Mouse (Mus musculus) spleen, adult 2 months (tissue): ENCODE measurements around the gene Ahctf1. TPM values are rescaled to one million over a fixed set of nuclear protein-coding genes. Genes with fewer than 3 reads are reported as not detected.

Experiments used
- DNase-seq, 2 experiments: peaks; one replicate each; pipeline versions ENCODE4 v3.0.0 to v3.0.0-alpha.2; 2012 to 2021; ENCODE audit warnings: low spot score in 2 of 2, low read depth in 1 of 2
- H3K27ac ChIP-seq: fragments of 200-500 bp; 2 replicates; pipeline ENCODE4 v1.5.1; 2012; ENCODE audit warnings: low read length, inconsistent platforms; ENCODE audit not compliant: insufficient read depth
- H3K27me3 ChIP-seq: fragments of 200-500 bp; 2 replicates; pipeline ENCODE4 v1.6.1; 2012; ENCODE audit warnings: mild to moderate bottlenecking, moderate library complexity, low read length, inconsistent platforms; ENCODE audit not compliant: control insufficient read depth, insufficient read depth
- H3K36me3 ChIP-seq: fragments of 200-500 bp; 2 replicates; pipeline ENCODE4 v1.6.1; 2012; ENCODE audit warnings: mild to moderate bottlenecking, low read length, inconsistent platforms; ENCODE audit not compliant: control insufficient read depth, insufficient read depth
- H3K4me1 ChIP-seq: fragments of 200-500 bp; 2 replicates; pipeline ENCODE4 v1.6.1; 2011; ENCODE audit warnings: inconsistent platforms; ENCODE audit not compliant: control insufficient read depth, insufficient read depth, insufficient read length
- H3K4me3 ChIP-seq: fragments of 200-500 bp; 2 replicates; pipeline ENCODE4 v1.5.1; 2011; ENCODE audit warnings: mild to moderate bottlenecking, inconsistent platforms; ENCODE audit not compliant: insufficient read depth, insufficient read length; ENCODE audit errors: extremely low read depth
- CTCF ChIP-seq: fragments of 200-500 bp; IDR thresholded peaks from 2 replicates; pipeline ENCODE4 v1.5.1; 2011; ENCODE audit warnings: mild to moderate bottlenecking, inconsistent platforms; ENCODE audit not compliant: insufficient read depth, insufficient read length, insufficient replicate concordance; ENCODE audit errors: extremely low read depth
- POLR2A ChIP-seq: fragments of 200-500 bp; IDR thresholded peaks from 2 replicates; pipeline ENCODE4 v1.6.1; 2011; ENCODE audit warnings: low read depth, low read length, inconsistent platforms
- WGBS: fragments of 180-500 bp; shearing (Covaris S2); methylation state at CpG from one replicate; pipeline ENCODE4 v1.1.7; 2018; 5-methylcytosine and 5-hydroxymethylcytosine counted together
- polyA plus RNA-seq: library from polyadenylated mRNA; depleted of rRNA; stranded (reverse); fragments of >200 nt; gene quantifications from 2 replicates; pipeline ENCODE4 v1.2.3, GENCODE M21; 2012

Ahctf1 gene
- polyA plus RNA-seq, 1 experiment, result 6.4 TPM

DNA sequence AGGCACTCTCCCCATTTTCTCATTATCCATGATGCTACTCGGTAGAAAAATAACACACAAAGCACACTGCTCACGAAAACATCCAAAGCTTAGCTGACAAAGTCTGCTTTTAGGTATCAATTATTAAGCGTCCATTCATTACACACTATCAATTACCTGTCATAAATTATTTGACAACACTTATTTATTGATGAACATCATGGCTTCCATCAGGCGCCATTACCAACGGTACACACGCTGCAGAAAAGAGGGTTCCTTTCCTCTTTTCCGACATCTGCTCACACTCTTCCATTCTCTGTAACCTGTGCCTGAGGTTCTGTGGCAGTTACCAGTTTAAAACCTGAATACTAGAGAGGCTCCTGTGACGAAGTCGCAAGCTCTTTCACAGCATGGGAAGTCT is 58.3 kb downstream of the Ahctf1 start, which contains the start of gene Kif28:
TSS of gene Kif28 (minus strand) at position 101 of the 400 bp plus-strand sequence.
- TF ChIP-seq POLR2A (no peak), CTCF (no peak)
- H3K4me1 ChIP-seq, result no peaks in the 10 kb centered on the region
- H3K27me3 ChIP-seq, result no peaks in the 10 kb centered on the region
- no peak for DNase-seq
- no peak within 1 kb of the TSS for H3K4me3 ChIP-seq
- H3K36me3 ChIP-seq, result peaks cover 26% of the 10 kb centered on the region
- WGBS, result 97% methylated on average over 9 of the region's 9 CpGs
- no peak within 1 kb of the TSS for H3K27ac ChIP-seq

DNA sequence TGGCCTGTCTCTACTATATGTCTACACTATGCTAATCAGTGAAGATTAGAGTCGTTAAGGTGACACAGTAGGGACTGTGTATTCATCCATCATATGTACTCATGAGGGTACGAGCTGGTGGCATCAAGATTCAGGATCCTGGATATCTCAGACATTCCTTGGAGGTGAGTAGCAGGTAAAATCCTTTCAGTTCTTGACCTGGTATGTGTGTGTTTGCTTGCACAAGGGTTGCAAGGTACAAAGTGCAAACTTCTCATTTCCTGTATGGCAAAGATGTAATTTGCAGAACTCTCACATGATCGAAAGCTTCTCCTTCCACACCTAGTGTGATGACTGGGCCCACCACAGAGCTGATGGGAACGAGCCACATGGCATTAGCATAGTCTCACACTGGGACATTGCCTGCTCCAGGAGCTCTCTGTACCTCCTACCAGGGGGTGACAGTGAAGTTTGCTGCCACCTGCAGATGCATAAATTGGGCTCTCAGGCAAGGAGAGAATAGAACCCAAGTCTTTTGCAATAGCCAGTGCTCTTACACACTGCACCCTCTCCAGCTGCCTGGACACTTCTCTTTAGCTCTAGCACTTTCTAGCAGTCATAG is 59.8 kb downstream of the Ahctf1 start:
- TF ChIP-seq POLR2A (no peak), CTCF (no peak)
- no peak overlapping the region for H3K4me3 ChIP-seq
- no peak overlapping the region for H3K27ac ChIP-seq
- H3K36me3 ChIP-seq, result peaks cover 20% of the 10 kb centered on the region
- no peaks in the 10 kb centered on the region for H3K27me3 ChIP-seq
- 81% methylated on average over 4 of the region's 4 CpGs for WGBS
- no peaks in the 10 kb centered on the region for H3K4me1 ChIP-seq
- DNase-seq, result no peak

GRCm38 (mm10) chr1:179736483-179736882 is 67.0 kb downstream of the Ahctf1 start:
- DNase-seq, result no peak
- Histone ChIP-seq H3K4me3 (no peak overlapping the region), H3K27me3 (no peaks in the 10 kb centered on the region), H3K27ac (no peak overlapping the region), H3K36me3 (no peaks in the 10 kb centered on the region), H3K4me1 (no peaks in the 10 kb centered on the region)
- TF ChIP-seq CTCF (no peak), POLR2A (no peak)
- 87% methylated on average over 3 of the region's 3 CpGs for WGBS

DNA sequence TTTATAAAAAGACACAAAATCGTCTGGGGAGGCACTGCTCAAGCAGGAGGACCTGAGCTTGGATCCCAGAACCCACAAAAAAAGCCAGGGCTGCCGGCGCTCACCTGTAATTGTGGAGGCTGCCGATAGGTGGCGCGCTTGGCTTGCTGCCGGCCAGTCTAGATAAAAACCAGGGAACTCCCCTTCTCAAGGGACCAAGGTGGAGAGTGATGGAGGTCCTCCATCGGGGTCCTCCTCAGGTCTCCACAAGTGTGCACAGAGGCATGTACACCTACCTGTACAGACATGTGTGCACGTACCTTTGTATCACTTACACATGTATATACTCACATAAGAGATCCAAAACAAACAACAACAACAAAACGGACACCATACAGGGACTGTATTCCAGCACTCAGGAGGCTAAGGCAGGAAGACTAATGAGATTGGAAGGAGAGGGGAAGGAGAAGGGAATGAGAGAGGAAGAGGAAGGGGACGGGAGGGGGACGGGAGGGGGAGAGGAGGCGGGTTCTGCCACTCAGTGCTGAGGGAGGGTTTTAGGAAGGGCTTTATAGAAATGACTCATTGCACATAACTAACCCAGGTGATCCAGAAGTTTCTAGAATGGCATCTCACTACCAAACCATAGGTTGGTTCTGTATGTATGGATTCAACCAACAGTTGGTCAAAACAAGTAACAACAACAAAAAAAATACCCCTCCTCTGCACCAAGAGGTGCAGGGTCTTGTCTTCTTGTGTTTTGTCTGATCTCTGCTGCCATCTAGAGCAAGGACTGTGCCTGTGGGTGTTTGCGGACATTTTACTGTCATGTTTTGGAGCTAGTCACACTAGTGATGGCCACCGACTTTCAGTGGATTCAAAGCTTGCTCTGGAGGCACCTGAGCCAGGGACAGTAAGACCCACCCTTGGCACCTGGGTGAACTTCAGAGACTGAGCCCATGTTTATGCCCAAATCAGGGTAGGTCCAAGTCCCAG is 68.7 kb downstream of the Ahctf1 start:
- WGBS, result 30% methylated on average over 15 of the region's 15 CpGs
- Histone ChIP-seq H3K36me3 (no peaks in the 10 kb centered on the region), H3K27ac (no peak overlapping the region), H3K27me3 (no peaks in the 10 kb centered on the region), H3K4me1 (no peaks in the 10 kb centered on the region), H3K4me3 (no peak overlapping the region)
- DNase-seq, result peak; percentile 7 to 48
- TF ChIP-seq POLR2A, result no peak
- TF ChIP-seq CTCF, result peak; percentile 81

DNA sequence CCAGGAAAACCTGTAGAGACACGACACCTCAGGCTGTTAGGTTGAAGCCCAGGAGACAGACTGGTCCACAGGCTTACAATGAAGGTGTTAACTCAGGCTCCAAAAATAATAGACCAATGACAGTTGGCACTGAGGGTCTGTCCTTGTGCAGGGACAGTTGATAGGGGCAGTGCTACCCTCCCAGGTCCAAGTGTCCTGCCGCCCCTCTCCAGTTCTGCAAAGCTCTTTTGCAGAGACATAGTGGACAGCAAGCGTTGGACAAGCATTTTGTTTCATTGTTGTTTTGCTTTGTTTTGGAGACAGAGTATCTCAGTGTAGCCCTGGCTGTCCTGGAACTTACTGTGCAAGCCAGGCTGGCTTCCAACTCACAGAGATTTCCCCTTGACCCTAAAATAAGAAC is 72.1 kb downstream of the Ahctf1 start:
- H3K27me3 ChIP-seq, result no peaks in the 10 kb centered on the region
- TF ChIP-seq CTCF (no peak), POLR2A (no peak)
- H3K27ac ChIP-seq, result no peak overlapping the region
- DNase-seq, result no peak
- 94% methylated on average over 3 of the region's 3 CpGs for WGBS
- no peaks in the 10 kb centered on the region for H3K4me1 ChIP-seq
- H3K36me3 ChIP-seq, result no peaks in the 10 kb centered on the region
- no peak overlapping the region for H3K4me3 ChIP-seq

DNA sequence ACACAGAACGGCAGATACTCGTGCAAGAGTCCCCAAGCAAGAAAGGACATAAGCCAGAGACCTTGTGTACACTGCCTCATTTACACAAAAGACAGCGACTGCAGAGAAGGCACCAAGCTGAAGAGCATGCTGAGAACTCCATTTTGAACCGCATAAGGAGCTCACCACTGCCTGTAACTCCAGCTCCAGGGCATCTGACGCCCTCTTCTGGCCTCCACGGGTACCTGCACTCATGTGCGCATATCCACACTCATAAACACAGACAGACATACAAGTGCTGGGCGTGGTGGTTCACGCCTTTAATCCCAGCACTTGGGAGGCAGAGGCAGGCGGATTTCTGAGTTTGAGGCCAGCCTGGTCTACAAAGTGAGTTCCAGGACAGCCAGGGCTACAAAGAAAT is 74.8 kb downstream of the Ahctf1 start:
- WGBS, result 89% methylated on average over 10 of the region's 10 CpGs
- H3K27me3 ChIP-seq, result no peaks in the 10 kb centered on the region

DNA sequence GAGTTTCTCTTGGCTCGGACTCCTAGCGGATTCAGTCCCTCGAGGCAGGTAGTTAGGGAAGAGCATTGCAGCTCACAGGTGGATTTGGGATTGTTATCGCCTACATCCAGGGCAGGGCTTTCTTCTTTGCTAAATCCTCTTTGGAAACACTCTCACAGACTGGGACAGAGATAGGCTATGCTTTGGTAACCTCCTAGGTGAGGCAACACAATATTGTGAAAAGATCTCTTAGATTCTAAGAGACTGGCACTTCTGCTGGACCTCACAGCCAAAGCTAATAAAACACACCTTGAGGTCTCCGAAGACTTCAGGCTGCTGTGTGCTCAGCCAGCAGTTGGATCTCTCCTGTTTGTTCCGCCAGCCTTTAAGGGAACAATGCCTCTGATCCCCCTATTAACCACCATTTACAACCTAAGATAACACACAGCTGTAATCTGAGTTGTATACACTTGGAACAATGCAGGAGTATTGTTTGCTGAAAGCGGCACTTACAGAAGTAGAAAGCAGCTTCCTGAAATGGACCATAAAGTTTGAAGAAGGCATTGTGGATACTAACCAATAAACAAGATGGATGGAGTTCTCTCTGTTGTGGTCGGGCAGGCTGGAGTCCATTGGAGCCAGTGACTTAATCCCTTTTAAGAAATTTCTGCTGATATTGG is 80.5 kb downstream of the Ahctf1 start:
- no peak for DNase-seq
- Histone ChIP-seq H3K4me1 (no peaks in the 10 kb centered on the region), H3K36me3 (no peaks in the 10 kb centered on the region), H3K4me3 (no peak overlapping the region), H3K27me3 (no peaks in the 10 kb centered on the region), H3K27ac (no peak overlapping the region)
- TF ChIP-seq POLR2A (no peak), CTCF (no peak)
- WGBS, result 84% methylated on average over 8 of the region's 8 CpGs

More for the DNA sequence above, 74.8 kb downstream of the Ahctf1 start:
- DNase-seq, result no peak
- no peak overlapping the region for H3K27ac ChIP-seq
- H3K4me1 ChIP-seq, result no peaks in the 10 kb centered on the region
- H3K4me3 ChIP-seq, result no peak overlapping the region
- H3K36me3 ChIP-seq, result no peaks in the 10 kb centered on the region
- TF ChIP-seq POLR2A, result no peak
- TF ChIP-seq CTCF, result no peak
